ENCODE assay signal across 11 mouse cellular contexts in genomic region chr5:120332030-120332429, GRCm38 (mm10).
DNase-seq lines count a peak whose midpoint lies in the region; ATAC-seq and TF ChIP-seq lines count a peak whose summit lies in the region.
"Had no signal": no experiment of that assay in that cellular context is flagged by ENCODE, and none has a peak within 500 bp of the region (broad histone marks: within the 10 kb centered on the region; RNA-seq: fewer than 3 reads in every experiment).

No protein-coding gene starts in this region.

- no peaks in the 10 kb centered on the region for H3K9me3 ChIP-seq in lung, embryonic 15.5 days
- H3K9me3 ChIP-seq in lung, postnatal 0 days (ENCODE audit: low read length), result no peaks in the 10 kb centered on the region
- H3K9me3 ChIP-seq: limb, embryonic 10.5 days had no signal

- peak; percentile 35; the same call in 1 of the 2 replicates for ATAC-seq in lung, embryonic 15.5 days (ENCODE audit: borderline replicate concordance, extremely low read depth, low FRiP score, low TSS enrichment)
- ATAC-seq in lung, postnatal 0 days, result no peak

- no peaks in the 10 kb centered on the region for H3K36me3 ChIP-seq in lung, embryonic 15.5 days
- no peaks in the 10 kb centered on the region for H3K36me3 ChIP-seq in lung, postnatal 0 days (ENCODE audit: insufficient read depth, low read length)
- no peaks in the 10 kb centered on the region for H3K36me3 ChIP-seq in kidney, adult 2 months (ENCODE audit: control insufficient read depth, insufficient read depth, low read length)
- H3K36me3 ChIP-seq: limb, embryonic 10.5 days had no signal

- no peak for TF ChIP-seq EP300 in lung, postnatal 0 days (IDR thresholded peaks at IDR 0.05)

- TF ChIP-seq CTCF in lung, postnatal 0 days (IDR thresholded peaks at IDR 0.05), result no peak
- no peak for TF ChIP-seq CTCF in kidney, adult 2 months (conservative IDR thresholded peaks at IDR 0.05; ENCODE audit: insufficient read depth, insufficient read length, low read depth, low read length)

- no peak overlapping the region for H3K27ac ChIP-seq in lung, embryonic 15.5 days
- H3K27ac ChIP-seq in lung, postnatal 0 days (ENCODE audit: low read length), result no peak overlapping the region
- H3K27ac ChIP-seq in kidney, adult 2 months (ENCODE audit: insufficient read depth, low read depth, low read length), result no peak overlapping the region
- H3K27ac ChIP-seq: limb, embryonic 10.5 days had no signal

- no peak overlapping the region for H3K4me3 ChIP-seq in lung, embryonic 15.5 days
- no peak overlapping the region for H3K4me3 ChIP-seq in lung, postnatal 0 days (ENCODE audit: low read depth, low read length)
- H3K4me3 ChIP-seq in kidney, adult 2 months (ENCODE audit: insufficient read depth, low read depth, low read length), result no peak overlapping the region
- H3K4me3 ChIP-seq: limb, embryonic 10.5 days; myocyte had no signal

- no peaks in the 10 kb centered on the region for H3K4me1 ChIP-seq in lung, embryonic 15.5 days
- H3K4me1 ChIP-seq in lung, postnatal 0 days (ENCODE audit: insufficient read depth, low read depth, low read length), result no peaks in the 10 kb centered on the region
- no peaks in the 10 kb centered on the region for H3K4me1 ChIP-seq in kidney, adult 2 months (ENCODE audit: control insufficient read depth, insufficient read depth, low read length)

- 40% methylated on average over 14 of the region's 14 CpGs for WGBS in lung, embryonic 15.5 days
- 52% methylated on average over 14 of the region's 14 CpGs for WGBS in lung, postnatal 0 days
- 44% methylated on average over 14 of the region's 14 CpGs for WGBS in kidney, adult 2 months

- TF ChIP-seq POLR2A in kidney, adult 2 months (IDR thresholded peaks at IDR 0.05; ENCODE audit: low read depth, low read length), result no peak

- DNase-seq in cerebellum, postnatal 14 days, result peak; percentile 82 to 86
- DNase-seq in cerebellum, adult 11-12 months, result no peak
- DNase-seq in lung, postnatal 0 days (ENCODE audit: low spot score), result no peak
- DNase-seq in kidney, adult 2 months, result peak; percentile 38
- DNase-seq in right cerebral cortex, postnatal 14 days, result peak; percentile 56
- no peak for DNase-seq in thymus, postnatal 14 days
- no peak for DNase-seq in urinary bladder, postnatal 25 days (ENCODE audit: low spot score)
- DNase-seq: B cell, adult 2 months had no signal

- peaks cover 6% of the 10 kb centered on the region; the same call in 1 of the 2 replicates for H3K27me3 ChIP-seq in lung, embryonic 15.5 days
- H3K27me3 ChIP-seq in lung, postnatal 0 days (replicated peaks; ENCODE audit: insufficient read depth, low read length), result no peaks in the 10 kb centered on the region
- H3K27me3 ChIP-seq in kidney, adult 2 months (replicated peaks; ENCODE audit: control insufficient read depth, insufficient read depth, low read length), result no peaks in the 10 kb centered on the region

- no peak overlapping the region for H3K9ac ChIP-seq in lung, embryonic 15.5 days
- H3K9ac ChIP-seq in lung, postnatal 0 days (replicated peaks; ENCODE audit: low read depth), result no peak overlapping the region

- H3K4me2 ChIP-seq in lung, embryonic 15.5 days, result no peak overlapping the region
- H3K4me2 ChIP-seq in lung, postnatal 0 days (replicated peaks; ENCODE audit: low read depth, low read length), result no peak overlapping the region

Comparison
In these comparisons a context has a peak if more than half of its experiments do, and no peak if none do; other contexts are left out.
1. DNase-seq: peak in cerebellum, postnatal 14 days (2 of 2), kidney, adult 2 months (single experiment) and right cerebral cortex, postnatal 14 days (single experiment); none in cerebellum, adult 11-12 months (single experiment), lung, postnatal 0 days (single experiment), thymus, postnatal 14 days (single experiment) and urinary bladder, postnatal 25 days (single experiment).